Mouse (Mus musculus): ENCODE data around the gene Dnah1. TPM values are rescaled to one million over a fixed set of nuclear protein-coding genes. Genes with fewer than 3 reads are reported as not detected.
A peak's percentile ranks its signal among the peaks of the same experiment; 100 is the strongest.

The Dnah1 gene
- polyA plus RNA-seq, 1 experiment from 2014 or later = 0.74 TPM

- Histone ChIP-seq H3K4me1 (replicated peaks; ENCODE audit: control insufficient read depth, insufficient read depth) (no peaks in the 10 kb centered on the region), H3K4me3 (ENCODE audit: low read depth, low read length) (no peak overlapping the region), H3K27me3 (ENCODE audit: control insufficient read depth, insufficient read depth, low read length) (no peaks in the 10 kb centered on the region), H3K4me2 (replicated peaks; ENCODE audit: low read depth) (no peak overlapping the region), H3K9me3 (ENCODE audit: control insufficient read depth, low read length) (no peaks in the 10 kb centered on the region), H3K9ac (ENCODE audit: low read length) (no peak overlapping the region), H3K36me3 (ENCODE audit: control insufficient read depth, insufficient read depth, low read length) (no peaks in the 10 kb centered on the region), H3K27ac (replicated peaks) (no peak overlapping the region)
- no peak for TF ChIP-seq EP300 (optimal IDR thresholded peaks at IDR 0.05)
- TF ChIP-seq CTCF (IDR thresholded peaks at IDR 0.05; ENCODE audit: low read depth) = no peak
- WGBS = 56% methylated on average over 12 of the region's 12 CpGs
- no peak for ATAC-seq (ENCODE audit: low FRiP score, low TSS enrichment)
- DNase-seq (ENCODE audit: low spot score) = no peak
These were observed 7.1 kb downstream of the Dnah1 start for GRCm38 (mm10) chr14:31316613-31317012.

GRCm38 (mm10) chr14:31313192-31313591, 10.5 kb downstream of the Dnah1 start:
- Histone ChIP-seq H3K36me3 (ENCODE audit: control insufficient read depth, insufficient read depth, low read length) (no peaks in the 10 kb centered on the region), H3K4me2 (replicated peaks; ENCODE audit: low read depth) (no peak overlapping the region), H3K27me3 (ENCODE audit: control insufficient read depth, insufficient read depth, low read length) (no peaks in the 10 kb centered on the region), H3K27ac (replicated peaks) (no peak overlapping the region), H3K9ac (ENCODE audit: low read length) (no peak overlapping the region), H3K4me1 (replicated peaks; ENCODE audit: control insufficient read depth, insufficient read depth) (no peaks in the 10 kb centered on the region), H3K9me3 (ENCODE audit: control insufficient read depth, low read length) (no peaks in the 10 kb centered on the region), H3K4me3 (ENCODE audit: low read depth, low read length) (no peak overlapping the region)
- ATAC-seq (ENCODE audit: low FRiP score, low TSS enrichment) (no peak), DNase-seq (ENCODE audit: low spot score) (no peak)
- 65% methylated on average over 3 of the region's 3 CpGs for WGBS
- TF ChIP-seq CTCF (IDR thresholded peaks at IDR 0.05; ENCODE audit: low read depth) (no peak), EP300 (optimal IDR thresholded peaks at IDR 0.05) (no peak)

- Histone ChIP-seq H3K9me3 (ENCODE audit: control insufficient read depth, low read length) (no peaks in the 10 kb centered on the region), H3K4me2 (replicated peaks; ENCODE audit: low read depth) (no peak overlapping the region), H3K36me3 (ENCODE audit: control insufficient read depth, insufficient read depth, low read length) (no peaks in the 10 kb centered on the region), H3K4me3 (ENCODE audit: low read depth, low read length) (no peak overlapping the region), H3K27ac (replicated peaks) (no peak overlapping the region), H3K9ac (ENCODE audit: low read length) (no peak overlapping the region), H3K4me1 (replicated peaks; ENCODE audit: control insufficient read depth, insufficient read depth) (no peaks in the 10 kb centered on the region), H3K27me3 (ENCODE audit: control insufficient read depth, insufficient read depth, low read length) (no peaks in the 10 kb centered on the region)
- no peak for DNase-seq (ENCODE audit: low spot score)
- ATAC-seq (ENCODE audit: low FRiP score, low TSS enrichment) = no peak
- WGBS = 75% methylated on average over 8 of the region's 8 CpGs
- no peak for TF ChIP-seq CTCF (IDR thresholded peaks at IDR 0.05; ENCODE audit: low read depth)
- TF ChIP-seq EP300 (optimal IDR thresholded peaks at IDR 0.05) = no peak
These were observed 38.0 kb downstream of the Dnah1 start for GRCm38 (mm10) chr14:31285728-31286127.

- ATAC-seq (ENCODE audit: low FRiP score, low TSS enrichment) (peak; percentile 55; the same call in 1 of the 2 replicates), DNase-seq (ENCODE audit: low spot score) (peak; percentile 79)
- H3K36me3 ChIP-seq (ENCODE audit: control insufficient read depth, insufficient read depth, low read length) = no peaks in the 10 kb centered on the region
- TF ChIP-seq EP300 (optimal IDR thresholded peaks at IDR 0.05) = no peak
- TF ChIP-seq CTCF (IDR thresholded peaks at IDR 0.05; ENCODE audit: low read depth) = peak; percentile 96
- no peaks in the 10 kb centered on the region for H3K27me3 ChIP-seq (ENCODE audit: control insufficient read depth, insufficient read depth, low read length)
- no peak overlapping the region for H3K4me3 ChIP-seq (ENCODE audit: low read depth, low read length)
- peaks cover 2% of the 10 kb centered on the region; the same call in 1 of the 2 replicates for H3K4me1 ChIP-seq (replicated peaks; ENCODE audit: control insufficient read depth, insufficient read depth)
- no peak overlapping the region for H3K9ac ChIP-seq (ENCODE audit: low read length)
- no peak overlapping the region for H3K4me2 ChIP-seq (replicated peaks; ENCODE audit: low read depth)
- H3K9me3 ChIP-seq (ENCODE audit: control insufficient read depth, low read length) = no peaks in the 10 kb centered on the region
- H3K27ac ChIP-seq (replicated peaks) = no peak overlapping the region
- WGBS = 25% methylated on average over 7 of the region's 7 CpGs
These were observed 51.5 kb downstream of the Dnah1 start for GRCm38 (mm10) chr14:31272164-31272563.

GRCm38 (mm10) chr14:31271121-31271520, 52.6 kb downstream of the Dnah1 start:
- ATAC-seq (ENCODE audit: low FRiP score, low TSS enrichment) = no peak
- Histone ChIP-seq H3K27me3 (ENCODE audit: control insufficient read depth, insufficient read depth, low read length) (no peaks in the 10 kb centered on the region), H3K4me2 (replicated peaks; ENCODE audit: low read depth) (no peak overlapping the region), H3K36me3 (ENCODE audit: control insufficient read depth, insufficient read depth, low read length) (no peaks in the 10 kb centered on the region), H3K27ac (replicated peaks) (no peak overlapping the region), H3K4me1 (replicated peaks; ENCODE audit: control insufficient read depth, insufficient read depth) (peaks cover 2% of the 10 kb centered on the region; the same call in 1 of the 2 replicates), H3K9ac (ENCODE audit: low read length) (no peak overlapping the region), H3K9me3 (ENCODE audit: control insufficient read depth, low read length) (no peaks in the 10 kb centered on the region), H3K4me3 (ENCODE audit: low read depth, low read length) (no peak overlapping the region)
- TF ChIP-seq CTCF (IDR thresholded peaks at IDR 0.05; ENCODE audit: low read depth) = no peak
- TF ChIP-seq EP300 (optimal IDR thresholded peaks at IDR 0.05) = no peak
- DNase-seq (ENCODE audit: low spot score) = no peak
- 88% methylated on average over 6 of the region's 6 CpGs for WGBS

- no peaks in the 10 kb centered on the region for H3K9me3 ChIP-seq (ENCODE audit: control insufficient read depth, low read length)
- peak overlapping the region; percentile 51 for H3K9ac ChIP-seq (ENCODE audit: low read length)
- peak overlapping the region; percentile 31 for H3K4me3 ChIP-seq (ENCODE audit: low read depth, low read length)
- 15% methylated on average over 25 of the region's 28 CpGs for WGBS
- peak; percentile 66 for DNase-seq (ENCODE audit: low spot score)
- H3K27me3 ChIP-seq (ENCODE audit: control insufficient read depth, insufficient read depth, low read length) = no peaks in the 10 kb centered on the region
- H3K36me3 ChIP-seq (ENCODE audit: control insufficient read depth, insufficient read depth, low read length) = no peaks in the 10 kb centered on the region
- ATAC-seq (ENCODE audit: low FRiP score, low TSS enrichment) = peak; percentile 57; the same call in 1 of the 2 replicates
- H3K4me1 ChIP-seq (replicated peaks; ENCODE audit: control insufficient read depth, insufficient read depth) = peaks cover 2% of the 10 kb centered on the region; the same call in 1 of the 2 replicates
- TF ChIP-seq EP300 (optimal IDR thresholded peaks at IDR 0.05) = no peak
- TF ChIP-seq CTCF (IDR thresholded peaks at IDR 0.05; ENCODE audit: low read depth) = no peak
- peak overlapping the region; percentile 62 for H3K4me2 ChIP-seq (replicated peaks; ENCODE audit: low read depth)
- no peak overlapping the region for H3K27ac ChIP-seq (replicated peaks)
These were observed 54.1 kb downstream of the Dnah1 start for GRCm38 (mm10) chr14:31269456-31270100.

Data from stomach, postnatal 0 days (tissue).